Mouse (Mus musculus): ENCODE data around the gene Stard3nl. TPM values are rescaled to one million over a fixed set of nuclear protein-coding genes. Genes with fewer than 3 reads are reported as not detected.

The Stard3nl gene
- 77.5 TPM for polyA plus RNA-seq (2014; fragmentation: Illumina TruSeq; extraction: RNeasy Lipid Tissue Mini Kit (QIAGEN cat#74804); ENCODE audit: insufficient read depth, low read depth, low replicate concordance)

GRCm38 (mm10) chr13:19395688-19396354 lies at the start of gene Stard3nl:
Gene Stard3nl (minus strand): TSS chr13:19395795.

Other genes with a start within 250 kb of the Stard3nl start
- gene Epdr1, start 224.1 kb upstream of the Stard3nl start, polyA plus RNA-seq (2014; fragmentation: Illumina TruSeq; extraction: RNeasy Lipid Tissue Mini Kit (QIAGEN cat#74804); ENCODE audit: insufficient read depth, low read depth, low replicate concordance), result 12.0 TPM
- gene Sfrp4, start 227.3 kb upstream of the Stard3nl start, polyA plus RNA-seq (2014; fragmentation: Illumina TruSeq; extraction: RNeasy Lipid Tissue Mini Kit (QIAGEN cat#74804); ENCODE audit: insufficient read depth, low read depth, low replicate concordance), result 1.5 TPM

Data from lung, adult 10 weeks (tissue).